Mouse (Mus musculus) forebrain, embryonic 16.5 days (tissue): ENCODE measurements at regions not wholly inside any gene's neighbourhood (a gene's known extent, or its start where the extent isn't known, plus 50 kb on each side); places are given as distances from the start of the nearest gene placed in this dataset.
A peak's percentile ranks its signal among the peaks of the same experiment; 100 is the strongest.

Source experiments
- ATAC-seq: fragments of 200-750 bp; cut with Nextera tagmentation; 2 replicates; pipeline ENCODE4 v1.8.0; 2017; ENCODE audit warnings: mild to moderate bottlenecking, moderate library complexity
- H3K27ac ChIP-seq: fragments of 300-500 bp; sonication (generic); 2 replicates; pipeline ENCODE4 v1.5.1; 2014; ENCODE audit warnings: low read length, control low read depth
- H3K27me3 ChIP-seq: fragments of 300-500 bp; sonication (generic); replicated peaks from 2 replicates; pipeline ENCODE4 v1.6.1; 2014; ENCODE audit warnings: low read length; ENCODE audit not compliant: control insufficient read depth, insufficient read depth
- H3K36me3 ChIP-seq: fragments of 300-500 bp; sonication (generic); 2 replicates; pipeline ENCODE4 v1.6.1; 2014; ENCODE audit not compliant: control insufficient read depth, insufficient read depth
- H3K4me1 ChIP-seq: fragments of 300-500 bp; sonication (generic); replicated peaks from 2 replicates; pipeline ENCODE4 v1.6.1; 2014; ENCODE audit warnings: low read length; ENCODE audit not compliant: control insufficient read depth, insufficient read depth
- H3K4me2 ChIP-seq: fragments of 300-500 bp; sonication (generic); 2 replicates; pipeline ENCODE4 v1.6.1; 2014; ENCODE audit warnings: mild to moderate bottlenecking, low read length, control low read depth
- H3K4me3 ChIP-seq: fragments of 300-500 bp; sonication (generic); replicated peaks from 2 replicates; pipeline ENCODE4 v1.5.1; 2014; ENCODE audit warnings: mild to moderate bottlenecking, low read length, control low read depth
- H3K9ac ChIP-seq: fragments of 300-500 bp; sonication (generic); replicated peaks from 2 replicates; pipeline ENCODE4 v1.6.1; 2014; ENCODE audit warnings: low read depth, low read length, control low read depth
- H3K9me3 ChIP-seq: fragments of 300-500 bp; sonication (generic); 2 replicates; pipeline ENCODE4 v1.6.1; 2016; ENCODE audit warnings: low read length; ENCODE audit not compliant: control insufficient read depth
- WGBS: fragments of 180-500 bp; shearing (Covaris S2); extraction: QIAGEN DNeasy Blood & Tissue Kit; methylation state at CpG from one replicate; pipeline ENCODE4 v1.1.7; 2014; 5-methylcytosine and 5-hydroxymethylcytosine counted together

DNA sequence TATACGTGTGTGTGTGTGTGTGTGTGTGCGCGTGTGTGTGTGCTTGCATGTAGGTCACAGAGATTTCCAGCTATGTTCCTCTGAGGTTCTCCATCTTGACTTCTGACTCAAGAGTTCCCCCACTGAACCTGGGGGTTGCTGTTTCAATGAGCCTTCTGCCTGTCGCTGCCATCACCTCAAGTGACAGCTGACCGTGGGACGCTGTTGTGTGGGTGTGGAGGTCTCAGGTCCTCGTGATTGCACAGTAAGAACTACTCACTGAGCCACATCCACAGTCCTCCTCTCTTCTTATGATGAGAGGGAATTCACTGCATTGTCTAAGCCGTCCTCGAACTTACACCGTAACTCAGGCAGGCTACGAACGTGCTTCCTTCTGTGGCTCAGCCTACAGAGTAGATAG, 158.8 kb upstream of the Klf14 start:
- Histone ChIP-seq H3K4me2 (no peak overlapping the region), H3K27ac (no peak overlapping the region), H3K27me3 (no peaks in the 10 kb centered on the region), H3K9ac (no peak overlapping the region), H3K36me3 (no peaks in the 10 kb centered on the region), H3K9me3 (no peaks in the 10 kb centered on the region), H3K4me3 (no peak overlapping the region), H3K4me1 (peaks cover 20% of the 10 kb centered on the region)
- 91% methylated on average over 12 of the region's 12 CpGs for WGBS
- no peak for ATAC-seq

DNA sequence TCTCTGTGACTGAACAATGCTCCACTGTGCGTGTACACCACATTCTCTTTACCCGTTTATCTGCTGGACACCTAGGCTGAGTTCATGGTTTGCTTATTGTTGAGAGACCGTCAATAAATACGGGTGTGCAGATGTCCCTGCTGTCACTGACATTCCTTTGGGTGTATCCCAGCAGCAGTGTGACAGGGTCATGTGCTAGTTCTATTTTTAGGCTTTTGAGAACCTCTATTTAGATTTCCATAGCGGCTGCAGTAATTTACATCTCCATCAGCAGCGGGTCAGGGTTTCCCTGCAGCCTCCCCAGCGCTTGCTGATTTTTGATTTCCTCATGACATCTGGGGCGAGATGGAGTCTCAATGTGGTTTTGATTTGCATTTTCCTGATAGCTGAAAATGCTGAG, 162.1 kb upstream of the Klf14 start:
- Histone ChIP-seq H3K4me3 (no peak overlapping the region), H3K4me2 (no peak overlapping the region), H3K9ac (no peak overlapping the region), H3K27ac (peak overlapping the region; percentile 33), H3K27me3 (no peaks in the 10 kb centered on the region), H3K36me3 (no peaks in the 10 kb centered on the region), H3K9me3 (no peaks in the 10 kb centered on the region), H3K4me1 (peaks cover 11% of the 10 kb centered on the region; the same call in 1 of the 2 replicates)
- WGBS: 22% methylated on average over 8 of the region's 8 CpGs
- ATAC-seq: 0 out of 2 replicates have a peak, but pooled peaks have one; percentile 47

DNA sequence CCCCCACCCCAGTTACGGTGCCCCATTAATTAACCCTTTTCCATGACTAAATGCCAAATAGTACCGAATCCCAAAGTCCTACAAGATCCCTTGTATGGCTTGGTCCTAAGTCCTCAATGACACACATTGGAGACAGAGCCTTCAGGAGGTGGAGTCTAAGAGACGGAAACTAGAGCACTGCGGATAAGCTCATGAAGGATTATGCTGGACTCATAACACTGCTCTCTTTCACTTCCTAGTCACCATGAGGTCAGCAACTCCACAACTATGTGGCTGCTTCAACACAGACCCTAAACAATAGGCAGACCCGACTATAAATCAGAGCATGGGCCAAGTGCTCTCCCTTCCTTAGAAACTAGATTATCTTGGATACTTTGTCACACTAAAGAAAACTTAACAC, 164.0 kb upstream of the Klf14 start:
- H3K9ac ChIP-seq: no peak overlapping the region
- H3K4me1 ChIP-seq: peaks cover 6% of the 10 kb centered on the region; the same call in 1 of the 2 replicates
- no peak overlapping the region for H3K4me2 ChIP-seq
- ATAC-seq: no peak
- 87% methylated on average over 5 of the region's 5 CpGs for WGBS
- H3K27me3 ChIP-seq: no peaks in the 10 kb centered on the region
- H3K9me3 ChIP-seq: no peaks in the 10 kb centered on the region
- no peak overlapping the region for H3K27ac ChIP-seq
- no peak overlapping the region for H3K4me3 ChIP-seq
- no peaks in the 10 kb centered on the region for H3K36me3 ChIP-seq

DNA sequence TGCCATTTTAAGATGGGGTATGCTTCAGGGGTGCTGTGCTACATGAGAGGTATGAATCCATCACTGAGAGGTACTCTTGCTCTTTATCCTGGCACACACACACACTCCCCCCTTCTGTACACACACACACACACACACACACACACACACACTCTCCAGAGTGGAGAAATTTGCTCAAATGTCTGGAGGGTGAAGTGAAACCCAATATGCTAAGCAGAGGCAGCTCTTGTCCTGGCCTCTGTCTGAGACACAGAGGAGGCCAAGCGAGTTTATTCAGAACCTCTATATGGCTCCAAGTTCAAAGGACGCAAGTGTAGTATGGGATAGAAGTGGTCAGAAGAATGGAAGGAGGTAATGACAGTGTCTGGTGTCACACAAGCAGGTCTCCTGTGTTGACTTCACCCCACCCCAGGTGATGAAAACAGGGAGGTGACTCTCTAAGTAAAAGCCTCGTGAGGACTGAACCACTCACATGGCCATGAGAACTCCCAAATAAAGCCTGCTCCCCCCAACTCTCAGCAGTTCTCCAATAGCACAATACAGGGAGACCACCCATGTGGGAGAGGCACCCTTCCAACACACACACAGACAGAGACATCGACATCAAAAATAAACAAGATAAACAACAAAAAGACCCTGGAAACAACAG, 164.6 kb upstream of the Klf14 start:
- no peak overlapping the region for H3K4me2 ChIP-seq
- no peaks in the 10 kb centered on the region for H3K36me3 ChIP-seq
- no peak overlapping the region for H3K27ac ChIP-seq
- H3K4me1 ChIP-seq: peaks cover 6% of the 10 kb centered on the region; the same call in 1 of the 2 replicates
- H3K4me3 ChIP-seq: no peak overlapping the region
- 69% methylated on average over 4 of the region's 4 CpGs for WGBS
- ATAC-seq: no peak
- no peak overlapping the region for H3K9ac ChIP-seq
- no peaks in the 10 kb centered on the region for H3K27me3 ChIP-seq
- no peaks in the 10 kb centered on the region for H3K9me3 ChIP-seq

DNA sequence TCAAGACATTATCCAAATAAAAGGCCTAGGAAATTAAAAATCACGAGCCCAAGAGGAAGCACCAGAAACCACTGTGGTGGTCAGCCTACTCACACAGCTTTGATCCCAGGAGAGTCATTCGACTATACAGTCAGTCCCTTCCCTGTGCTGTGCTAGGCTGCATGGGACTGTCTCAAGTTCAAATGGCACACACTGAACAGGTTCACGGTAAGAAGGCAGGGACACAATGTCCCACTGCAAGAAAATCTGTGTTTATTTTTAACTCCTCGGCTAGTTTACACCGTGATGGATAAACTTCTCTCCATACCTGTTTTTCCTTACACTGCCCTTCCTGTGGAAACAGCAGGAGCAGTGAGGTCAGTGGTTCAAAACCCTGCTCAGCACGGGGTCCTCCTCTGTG, 165.2 kb upstream of the Klf14 start:
- H3K27ac ChIP-seq: no peak overlapping the region
- WGBS: 76% methylated on average over 6 of the region's 6 CpGs
- no peak overlapping the region for H3K9ac ChIP-seq
- no peaks in the 10 kb centered on the region for H3K9me3 ChIP-seq
- H3K4me2 ChIP-seq: no peak overlapping the region
- no peaks in the 10 kb centered on the region for H3K36me3 ChIP-seq
- no peak overlapping the region for H3K4me3 ChIP-seq
- H3K27me3 ChIP-seq: no peaks in the 10 kb centered on the region
- ATAC-seq: no peak
- H3K4me1 ChIP-seq: peaks cover 6% of the 10 kb centered on the region; the same call in 1 of the 2 replicates

DNA sequence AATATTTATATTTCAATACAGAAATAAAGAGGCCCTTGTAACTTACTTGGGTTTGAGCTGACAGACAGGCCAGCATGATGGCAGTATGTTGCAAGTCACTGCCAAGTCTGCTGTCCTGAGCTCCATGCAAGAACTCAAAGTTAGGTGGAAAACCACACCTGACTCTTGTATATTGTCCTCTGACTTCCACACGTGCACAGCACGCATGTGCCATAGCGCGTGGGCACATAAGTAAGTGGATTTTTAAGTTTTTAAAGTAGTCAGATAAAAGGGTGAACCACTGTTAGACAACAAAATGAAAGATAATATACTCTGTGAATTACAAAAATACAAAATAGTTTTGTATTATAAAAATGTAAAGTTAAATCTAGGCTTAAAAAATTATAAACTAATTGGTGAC, 166.0 kb upstream of the Klf14 start:
- no peak for ATAC-seq
- H3K4me2 ChIP-seq: no peak overlapping the region
- H3K4me1 ChIP-seq: peaks cover 6% of the 10 kb centered on the region; the same call in 1 of the 2 replicates
- H3K9ac ChIP-seq: no peak overlapping the region
- no peaks in the 10 kb centered on the region for H3K9me3 ChIP-seq
- no peak overlapping the region for H3K4me3 ChIP-seq
- H3K27ac ChIP-seq: no peak overlapping the region
- 95% methylated on average over 4 of the region's 4 CpGs for WGBS
- H3K27me3 ChIP-seq: no peaks in the 10 kb centered on the region
- no peaks in the 10 kb centered on the region for H3K36me3 ChIP-seq

DNA sequence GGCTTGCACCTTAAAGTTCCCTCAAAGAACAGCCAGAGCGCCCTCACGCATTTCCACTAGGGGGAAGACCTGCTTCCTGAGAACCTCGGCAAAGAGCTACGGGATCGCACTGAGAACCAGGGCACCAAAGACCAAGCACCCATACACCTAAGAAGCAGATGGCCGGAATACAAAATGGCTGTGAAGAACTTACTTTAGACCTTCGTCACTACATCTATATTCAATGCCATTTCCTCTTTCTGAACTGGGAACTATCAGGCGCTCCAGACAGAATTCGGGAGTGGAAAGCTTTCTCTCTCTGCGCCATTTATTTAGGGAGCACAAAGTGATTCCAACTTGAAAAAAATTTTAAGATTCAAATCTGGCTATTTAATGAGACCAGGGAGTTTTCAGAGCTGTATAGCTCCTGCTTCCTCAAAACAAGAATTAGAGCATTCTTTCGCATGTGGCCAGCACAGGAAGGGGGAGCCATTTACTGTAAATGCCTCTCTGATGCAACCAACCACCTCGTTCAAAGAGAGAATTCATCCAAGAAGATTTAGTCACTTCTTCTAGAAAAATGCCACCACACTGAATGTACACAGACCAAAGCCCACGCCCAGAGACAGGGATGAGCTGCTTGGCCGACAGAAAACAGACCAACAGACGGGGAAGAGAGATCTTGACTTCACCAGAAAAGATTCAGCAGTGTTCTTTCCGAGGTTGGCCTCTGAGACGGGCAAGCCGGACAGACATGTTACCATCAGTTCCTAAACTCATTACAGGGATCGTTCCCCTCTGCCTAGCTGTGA, 166.6 kb upstream of the Klf14 start:
- WGBS: 74% methylated on average over 19 of the region's 19 CpGs
- H3K36me3 ChIP-seq: no peaks in the 10 kb centered on the region
- H3K9ac ChIP-seq: no peak overlapping the region
- H3K27me3 ChIP-seq: no peaks in the 10 kb centered on the region
- peaks cover 6% of the 10 kb centered on the region; the same call in 1 of the 2 replicates for H3K4me1 ChIP-seq
- no peak overlapping the region for H3K27ac ChIP-seq
- H3K9me3 ChIP-seq: no peaks in the 10 kb centered on the region
- no peak overlapping the region for H3K4me3 ChIP-seq
- no peak overlapping the region for H3K4me2 ChIP-seq
- ATAC-seq: no peak

DNA sequence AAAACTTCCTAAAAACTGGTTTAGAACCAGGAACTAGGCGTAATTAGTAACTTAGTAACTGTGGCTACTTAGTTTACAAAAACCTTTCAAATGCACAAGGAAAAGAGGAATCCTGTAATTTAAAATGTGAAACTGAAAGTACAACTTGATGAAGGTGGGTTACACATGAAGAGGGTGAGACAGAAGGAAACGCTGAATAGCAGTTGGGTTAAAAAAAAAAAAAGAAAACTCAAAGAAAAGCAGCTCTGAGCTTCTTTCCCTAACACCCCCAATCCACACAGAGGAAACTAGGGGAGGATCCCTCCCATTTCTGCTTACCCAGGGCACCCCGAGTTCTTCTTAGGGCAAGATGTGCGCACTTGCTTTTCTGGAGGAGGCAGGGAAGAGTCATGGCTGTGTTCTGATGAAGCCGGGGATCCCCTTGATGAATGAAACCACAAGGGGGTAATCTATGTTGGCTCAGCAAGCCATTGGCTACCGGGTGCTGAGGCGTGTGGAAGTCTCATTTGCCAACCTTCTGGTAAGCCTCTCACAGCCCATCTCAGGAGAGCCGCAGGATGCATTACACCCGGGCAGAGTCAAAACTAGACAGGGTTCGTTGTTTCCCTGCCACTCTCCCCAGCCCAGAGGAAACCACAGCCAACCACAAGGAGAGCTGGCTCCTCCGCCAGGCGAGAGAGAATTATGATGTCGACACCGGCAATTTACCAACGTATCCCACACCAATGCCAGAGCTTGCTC, 167.4 kb upstream of the Klf14 start:
- no peaks in the 10 kb centered on the region for H3K9me3 ChIP-seq
- H3K27me3 ChIP-seq: no peaks in the 10 kb centered on the region
- H3K27ac ChIP-seq: no peak overlapping the region
- no peaks in the 10 kb centered on the region for H3K36me3 ChIP-seq
- H3K4me2 ChIP-seq: no peak overlapping the region
- 82% methylated on average over 15 of the region's 15 CpGs for WGBS
- no peak for ATAC-seq
- peaks cover 1% of the 10 kb centered on the region; the same call in 1 of the 2 replicates for H3K4me1 ChIP-seq
- H3K9ac ChIP-seq: no peak overlapping the region
- no peak overlapping the region for H3K4me3 ChIP-seq

DNA sequence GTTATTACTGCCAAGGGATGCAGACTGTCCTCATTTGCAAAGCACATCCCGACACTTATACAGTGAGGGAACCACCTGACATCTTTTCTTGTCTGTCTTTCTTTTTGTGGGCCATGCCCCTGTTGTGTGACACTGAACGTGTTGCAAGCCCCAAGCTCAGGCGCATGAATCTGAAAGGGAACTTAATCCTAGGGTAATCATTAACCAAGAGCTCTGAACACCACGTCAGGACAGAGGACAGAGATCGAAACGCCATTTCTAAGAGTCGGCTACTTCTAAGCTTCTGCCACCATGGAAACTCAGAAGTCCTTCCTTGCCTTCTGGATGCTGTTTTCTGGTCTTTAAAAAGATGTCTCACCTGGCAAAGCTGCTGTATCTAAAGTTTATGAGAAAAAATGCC, 170.3 kb upstream of the Klf14 start:
- H3K27me3 ChIP-seq: no peaks in the 10 kb centered on the region
- no peak overlapping the region for H3K9ac ChIP-seq
- 74% methylated on average over 7 of the region's 7 CpGs for WGBS
- H3K36me3 ChIP-seq: no peaks in the 10 kb centered on the region
- H3K4me2 ChIP-seq: no peak overlapping the region
- H3K4me1 ChIP-seq: 0 out of 2 replicates have a peak, but pooled peaks cover 1% of the 10 kb centered on the region
- 0 out of 2 replicates have a peak, but pooled peaks cover 3% of the 10 kb centered on the region for H3K9me3 ChIP-seq
- no peak overlapping the region for H3K27ac ChIP-seq
- no peak overlapping the region for H3K4me3 ChIP-seq
- ATAC-seq: no peak
